Mouse (Mus musculus) mouse trophoblast stem cell (cell line): ENCODE results near the gene Myo10.

Experiments used
- in situ Hi-C, 2 experiments: fragments of 300-500 bp; cut with MseI, MboI; formaldehyde crosslinking; loops; 2 replicates in 1 of 2; 3 replicates in 1 of 2; pipeline ENCODE4 v1.15.1; 2025

Myo10 gene

DNA sequence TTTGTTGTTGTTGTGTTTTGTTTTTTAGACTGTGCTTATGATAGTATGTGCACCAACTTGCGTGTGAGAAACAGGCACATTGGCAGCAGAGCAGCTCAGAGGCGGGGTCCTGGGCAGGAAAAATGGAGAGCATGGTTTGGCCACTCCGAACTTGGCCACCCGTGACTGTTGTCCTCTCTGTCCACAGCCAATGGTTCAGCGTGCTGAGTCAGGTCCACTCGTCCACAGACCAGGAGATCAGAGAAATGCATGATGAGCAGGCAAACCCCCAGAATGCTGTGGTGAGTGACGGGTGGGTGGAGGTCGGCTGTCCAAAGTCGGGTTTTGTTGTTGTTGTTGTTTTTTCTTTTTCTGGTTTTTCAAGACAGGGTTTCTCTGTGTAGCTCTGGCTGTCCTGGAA, 173.2 kb downstream of the Myo10 start:
- in situ Hi-C loops, result no loop called here

DNA sequence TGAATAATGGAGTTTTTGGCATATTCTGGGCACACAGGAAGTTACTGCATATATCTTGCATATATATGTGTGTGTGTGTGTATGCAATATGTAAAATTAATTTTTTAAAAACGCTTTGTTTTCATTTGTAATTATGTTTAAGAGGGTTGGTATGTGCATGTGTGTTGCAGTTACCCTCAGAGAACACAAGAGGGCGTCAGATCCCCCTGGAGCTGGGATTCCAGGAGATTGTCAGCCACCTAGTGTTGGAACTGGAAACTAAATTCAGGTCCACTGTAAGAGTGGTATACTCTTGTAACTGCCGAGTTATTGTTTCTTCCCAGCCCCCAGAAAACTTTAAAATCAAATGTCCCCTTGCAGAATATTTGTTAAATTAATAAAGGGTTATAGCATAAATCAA, 174.0 kb downstream of the Myo10 start:
- in situ Hi-C loops, result no loop called here

DNA sequence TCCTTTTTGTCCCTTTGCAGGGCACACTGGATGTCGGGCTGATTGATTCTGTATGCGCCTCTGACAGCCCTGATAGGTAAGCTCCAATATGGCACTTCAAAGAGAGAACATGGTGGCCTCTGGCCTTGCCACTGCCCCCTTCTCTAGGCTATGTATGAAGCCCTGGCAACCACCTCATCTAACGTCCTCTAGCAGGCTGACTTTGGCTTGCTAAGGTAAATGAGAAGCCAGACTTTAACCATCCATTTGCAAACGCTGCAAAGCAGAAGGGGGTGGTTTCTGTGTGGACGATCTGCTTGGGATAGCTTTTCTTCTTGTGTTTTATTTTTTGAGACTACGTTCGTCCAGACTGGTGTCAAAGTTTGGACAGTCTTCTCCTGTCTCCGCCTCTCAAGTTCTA, 174.9 kb downstream of the Myo10 start:
- in situ Hi-C loops, result no loop called here

DNA sequence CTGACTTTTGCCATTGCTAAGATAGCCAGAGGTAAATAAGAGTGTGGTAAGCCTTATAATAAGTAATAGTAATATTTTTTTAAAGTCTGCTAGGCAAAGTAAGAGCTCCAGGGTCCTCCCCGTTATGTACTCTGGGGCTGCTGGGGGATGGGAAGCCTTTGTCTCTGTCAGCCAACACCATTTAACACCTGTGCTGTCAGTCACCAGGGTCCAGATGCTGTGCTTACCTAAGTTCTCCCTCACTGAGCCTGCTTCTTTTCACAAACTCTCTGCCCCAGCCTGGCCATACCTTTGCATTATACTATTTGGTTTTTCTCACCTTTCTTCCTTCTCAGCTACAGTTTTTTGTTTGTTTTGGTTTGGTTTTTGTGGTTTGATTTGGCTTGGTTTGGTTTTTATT, 175.6 kb downstream of the Myo10 start:
- in situ Hi-C loops, result no loop called here

GRCm38 (mm10) chr15:25801726-25802125, 179.4 kb downstream of the Myo10 start:
- in situ Hi-C loops, result loop anchor here (10.0 to 25.0 kb wide), 2 partner anchors 153 to 511 kb away; partner anchors contain the start of gene March11 (in 1 of the 2)

DNA sequence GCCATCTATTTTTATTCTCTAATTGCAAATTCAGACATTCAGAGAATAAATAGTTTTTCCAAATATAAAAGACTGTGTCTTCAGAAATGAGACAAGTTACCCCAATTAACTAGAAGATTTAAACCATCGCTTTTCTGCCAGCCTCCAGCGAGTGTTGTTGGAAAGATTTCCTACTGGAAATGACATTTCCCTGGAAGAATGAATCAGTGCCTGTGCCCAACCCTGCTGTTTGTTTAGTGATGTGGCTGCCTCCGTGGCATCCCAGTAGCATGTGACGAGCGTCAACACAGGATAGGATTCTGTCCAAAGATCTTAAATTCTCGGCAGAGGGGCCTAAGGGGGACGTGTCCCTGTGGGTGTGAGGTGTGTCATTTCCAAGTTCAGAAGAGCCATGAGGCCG, 179.9 kb downstream of the Myo10 start:
- in situ Hi-C loops, result loop anchor here (10.0 to 25.0 kb wide), 2 partner anchors 153 to 510 kb away; partner anchors contain the start of gene March11 (in 1 of the 2)

DNA sequence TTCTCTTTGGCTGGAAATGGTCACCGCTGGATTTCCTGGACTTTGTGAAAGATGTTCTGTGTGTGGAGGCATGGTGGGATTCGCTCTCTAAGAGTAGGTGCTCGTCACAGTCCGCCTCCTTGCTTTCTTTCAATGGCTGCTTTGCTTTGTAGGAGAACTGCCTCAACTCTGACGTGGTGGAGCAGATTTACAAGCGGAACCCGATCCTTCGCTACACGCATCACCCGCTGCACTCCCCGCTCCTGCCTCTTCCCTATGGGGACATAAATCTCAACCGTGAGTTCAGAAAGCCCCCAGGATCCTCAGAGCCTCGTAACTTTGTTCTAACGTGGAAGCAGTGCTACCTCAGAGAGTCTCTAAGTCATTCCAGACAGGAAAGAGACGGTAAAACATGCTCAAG, 180.8 kb downstream of the Myo10 start:
- in situ Hi-C loops, result loop anchor here (10.0 to 25.0 kb wide), 2 partner anchors 152 to 509 kb away; partner anchors contain the start of gene March11 (in 1 of the 2)

GRCm38 (mm10) chr15:25805336-25806110, 183.2 kb downstream of the Myo10 start:
- in situ Hi-C loops, result loop anchor here (10.0 to 25.0 kb wide), 2 partner anchors 149 to 507 kb away; partner anchors contain the start of gene March11 (in 1 of the 2)

DNA sequence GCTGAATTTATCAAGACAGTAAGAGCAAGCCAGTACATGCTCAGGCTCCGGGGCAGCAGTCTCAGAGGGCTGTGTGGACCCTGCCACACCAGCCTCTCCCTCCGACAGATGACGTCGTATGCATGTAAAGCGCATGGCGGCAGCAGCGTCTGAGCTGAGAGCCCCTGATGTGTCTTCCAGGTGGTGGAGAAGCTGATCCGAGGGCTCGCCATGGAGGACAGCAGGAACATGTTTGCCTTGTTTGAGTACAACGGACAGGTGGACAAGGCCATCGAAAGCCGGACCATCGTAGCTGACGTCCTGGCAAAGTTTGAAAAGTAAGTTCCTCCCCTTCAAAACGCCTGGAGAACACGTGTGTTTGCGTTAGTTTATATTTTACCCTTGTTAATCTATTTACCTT, 184.0 kb downstream of the Myo10 start:
- in situ Hi-C loops, result loop anchor here (10.0 to 25.0 kb wide), 2 partner anchors 148 to 506 kb away; partner anchors contain the start of gene March11 (in 1 of the 2)

DNA sequence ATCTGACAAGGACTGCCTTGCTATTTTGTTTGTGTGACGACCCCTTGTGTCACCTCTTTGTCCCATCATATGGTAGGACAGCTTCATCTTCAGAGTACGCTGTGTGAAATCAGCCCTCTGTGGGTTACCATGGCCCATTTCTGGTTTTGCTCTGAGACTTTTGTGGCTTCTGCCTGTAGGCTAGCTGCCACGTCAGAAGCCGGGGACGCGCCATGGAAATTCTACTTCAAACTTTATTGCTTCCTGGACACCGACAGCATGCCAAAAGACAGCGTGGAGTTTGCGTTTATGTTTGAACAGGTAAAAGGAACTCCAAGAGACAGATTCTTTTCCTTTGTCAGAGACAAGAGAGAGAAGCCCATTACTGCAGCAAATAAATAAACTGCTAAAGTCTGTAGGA, 184.6 kb downstream of the Myo10 start:
- in situ Hi-C loops, result loop anchor here (10.0 to 25.0 kb wide), 2 partner anchors 148 to 505 kb away; partner anchors contain the start of gene March11 (in 1 of the 2)

GRCm38 (mm10) chr15:25808677-25809460, 186.5 kb downstream of the Myo10 start:
- in situ Hi-C loops, result loop anchor here (10.0 to 25.0 kb wide), 2 partner anchors 146 to 503 kb away; partner anchors contain the start of gene March11 (in 1 of the 2)

DNA sequence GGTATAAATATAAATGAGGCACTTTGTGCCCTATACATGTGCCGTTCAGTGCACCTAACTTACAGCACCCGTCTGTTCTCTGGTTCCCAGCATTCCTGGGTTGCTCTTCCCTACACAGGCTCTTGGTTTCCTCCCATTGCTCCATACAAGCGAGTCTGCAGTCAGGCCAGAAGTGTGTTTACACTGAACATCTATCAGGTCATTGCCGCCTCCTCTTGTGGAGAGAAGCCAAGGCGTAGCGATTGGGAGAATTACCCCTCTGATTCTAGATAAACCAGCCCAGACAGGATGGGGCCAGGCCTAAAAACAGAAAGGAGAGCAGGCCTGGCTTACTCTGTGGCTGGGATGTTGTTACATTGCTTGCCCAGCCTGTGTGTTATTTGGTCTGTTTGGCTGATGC, 187.3 kb downstream of the Myo10 start:
- in situ Hi-C loops, result loop anchor here (10.0 to 25.0 kb wide), 2 partner anchors 145 to 503 kb away; partner anchors contain the start of gene March11 (in 1 of the 2)

DNA sequence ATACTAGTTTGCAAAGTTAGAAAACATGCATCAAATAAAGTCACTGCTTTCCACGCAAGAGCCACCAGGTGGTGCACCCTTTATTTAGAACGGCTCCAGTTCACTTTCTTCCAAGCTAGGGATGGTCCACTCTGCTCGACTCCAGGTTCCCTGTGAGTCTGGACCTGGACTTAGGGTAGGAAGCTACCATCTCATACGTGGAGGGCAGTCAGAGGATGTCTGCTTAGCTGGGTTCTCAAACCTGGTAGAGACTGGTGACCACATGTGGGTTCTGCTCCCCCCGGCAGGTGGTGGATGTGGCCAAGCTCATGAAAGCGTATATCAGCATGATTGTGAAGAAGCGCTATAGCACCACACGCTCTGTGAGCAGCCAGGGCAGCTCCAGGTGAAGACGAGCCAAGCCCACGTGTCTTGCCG, 189.5 kb downstream of the Myo10 start:
- in situ Hi-C loops, result loop anchor here in 1 of 2 experiments (25.0 kb wide), 1 partner anchor 500 kb away; the partner anchor contains the start of gene March11

DNA sequence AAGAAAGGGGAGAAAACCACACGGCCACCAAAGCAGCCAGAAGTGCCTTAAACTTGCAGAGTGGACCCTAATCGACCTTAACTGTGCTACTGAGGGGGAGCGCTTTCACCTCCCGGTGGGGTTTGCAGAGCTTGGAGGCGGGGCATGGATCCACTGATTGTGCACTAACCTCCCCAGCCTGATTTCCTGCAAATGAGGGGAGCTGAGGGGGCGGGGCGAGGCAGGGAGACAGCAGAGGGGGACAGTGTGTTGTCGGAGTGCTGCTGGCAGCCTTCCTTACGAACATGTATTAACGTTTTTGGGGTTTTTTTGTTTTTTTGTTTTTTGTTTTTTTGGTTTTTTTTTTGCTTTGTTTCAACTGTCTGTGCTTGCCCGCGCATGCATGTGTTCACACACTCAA, 190.2 kb downstream of the Myo10 start:
- in situ Hi-C loops, result loop anchor here in 1 of 2 experiments (25.0 kb wide), 1 partner anchor 500 kb away; the partner anchor contains the start of gene March11

DNA sequence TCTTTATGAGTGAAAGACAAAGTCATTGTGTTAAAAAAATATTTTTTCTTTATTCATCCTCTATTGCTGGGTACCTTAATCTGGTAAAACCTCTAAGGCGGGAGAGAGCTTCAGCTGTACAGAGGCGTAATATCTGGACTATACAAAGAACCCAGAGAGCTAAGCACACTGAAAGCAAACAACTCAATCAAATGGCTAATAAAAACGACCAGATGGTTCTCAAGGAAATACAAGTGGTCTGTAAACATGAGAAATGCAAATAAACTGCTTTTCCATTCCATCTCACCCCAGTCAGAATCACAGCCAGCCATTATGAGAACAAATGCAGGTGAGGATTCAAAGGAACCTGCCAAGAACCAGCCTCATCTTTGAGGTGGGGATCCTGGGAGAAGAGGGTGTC, 192.2 kb downstream of the Myo10 start:
- in situ Hi-C loops, result loop anchor here in 1 of 2 experiments (25.0 kb wide), 1 partner anchor 498 kb away; the partner anchor contains the start of gene March11

DNA sequence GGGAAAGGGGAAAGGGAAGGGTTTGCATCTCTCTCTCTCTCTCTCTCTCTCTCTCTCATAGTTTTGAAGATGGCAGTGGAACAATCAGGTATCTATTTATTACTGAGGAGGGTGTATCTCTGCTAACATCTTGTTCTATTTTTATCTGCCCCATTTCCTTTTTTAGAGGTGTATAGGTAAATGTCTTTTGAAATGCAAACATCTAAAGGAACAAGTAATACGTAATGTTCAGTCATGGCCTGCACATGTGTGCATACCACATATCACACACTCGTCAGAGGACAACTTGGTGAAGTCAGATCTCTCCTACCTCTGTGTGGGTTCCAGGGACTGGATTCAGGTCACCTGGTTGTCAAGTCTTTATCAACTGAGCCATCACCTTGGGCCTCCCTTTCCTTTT, 194.9 kb downstream of the Myo10 start:
- in situ Hi-C loops, result loop anchor here in 1 of 2 experiments (25.0 kb wide), 1 partner anchor 495 kb away; the partner anchor contains the start of gene March11

DNA sequence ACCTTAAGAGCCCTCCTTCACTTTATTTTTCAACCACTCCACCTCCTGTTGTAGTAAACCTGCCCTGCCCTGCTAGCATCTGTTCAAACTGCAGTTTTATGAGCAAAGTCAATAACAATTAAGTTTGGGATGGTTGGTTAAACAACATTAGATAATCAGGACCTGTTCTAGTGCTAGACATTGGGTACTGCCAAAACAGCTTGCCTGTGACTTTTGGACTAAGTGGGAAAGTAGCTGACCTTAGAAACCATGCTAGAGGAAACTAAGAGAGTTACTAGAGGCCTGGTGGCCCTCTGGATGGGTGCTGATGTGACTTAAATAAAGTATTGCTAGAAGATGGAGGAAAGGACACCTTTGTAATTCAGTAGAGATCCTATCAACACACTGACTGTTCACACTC, 199.7 kb downstream of the Myo10 start:
- in situ Hi-C loops, result loop anchor here in 1 of 2 experiments (25.0 kb wide), 1 partner anchor 490 kb away; the partner anchor contains the start of gene March11

DNA sequence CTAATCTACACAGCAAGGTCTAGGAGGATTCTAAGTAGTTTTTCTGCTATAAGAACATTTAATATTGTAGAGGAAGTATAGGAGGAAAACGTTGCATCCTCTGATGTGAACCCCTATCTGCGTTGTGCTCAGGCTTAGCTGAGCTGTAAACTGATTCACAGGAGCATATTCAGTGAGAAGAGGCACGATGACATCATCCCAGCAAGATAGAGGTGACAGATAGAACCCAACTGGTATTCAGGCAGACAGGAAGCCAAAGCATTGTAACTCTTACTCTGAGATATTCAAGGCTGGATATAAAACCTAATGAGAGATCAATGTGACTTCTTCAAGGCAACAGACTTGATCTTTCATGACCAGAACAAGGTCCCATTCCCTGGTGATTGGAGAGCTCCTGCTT, 200.3 kb downstream of the Myo10 start:
- in situ Hi-C loops, result loop anchor here in 1 of 2 experiments (25.0 kb wide), 1 partner anchor 490 kb away; the partner anchor contains the start of gene March11

- in situ Hi-C loops, result no loop called here
Measured at GRCm38 (mm10) chr15:25826531-25826961, 204.2 kb downstream of the Myo10 start.

DNA sequence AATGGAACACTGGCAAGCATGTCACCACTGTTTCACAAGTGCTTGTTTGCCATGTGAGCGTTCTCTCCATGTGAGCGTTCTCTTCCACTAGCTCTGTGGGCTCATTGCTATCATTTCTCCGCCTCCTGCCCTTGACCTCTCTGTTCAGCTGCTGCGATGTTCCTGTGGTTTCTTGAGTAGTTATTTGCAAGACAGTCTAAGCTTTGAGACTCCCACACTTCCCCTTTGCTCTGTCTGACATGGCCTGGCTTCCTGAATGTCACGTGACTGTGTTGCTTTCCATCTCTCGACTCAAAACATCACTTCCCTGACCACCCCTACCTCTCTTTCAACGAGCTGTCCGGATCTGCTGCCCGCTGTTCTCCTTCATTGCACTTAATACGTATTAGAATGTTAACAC, 206.1 kb downstream of the Myo10 start:
- in situ Hi-C loops, result no loop called here

DNA sequence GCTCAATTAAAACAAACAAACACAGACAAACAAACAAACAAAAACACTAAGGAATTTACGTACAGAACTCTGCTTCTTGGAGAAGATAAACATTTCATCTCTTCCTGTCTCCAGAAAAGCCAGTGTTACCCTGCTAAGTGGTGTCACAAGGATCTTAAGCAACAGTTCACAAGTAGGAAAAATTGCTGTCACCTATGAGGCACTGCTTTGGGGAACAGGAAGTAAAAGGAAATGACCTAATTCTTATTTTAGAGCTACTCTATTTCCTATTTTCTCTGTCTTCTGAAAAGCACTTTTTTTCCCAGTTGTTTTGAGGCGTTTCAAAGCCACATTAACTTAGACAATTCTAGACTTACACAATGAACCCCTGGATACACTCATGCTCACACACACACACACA, 208.1 kb downstream of the Myo10 start:
- in situ Hi-C loops, result no loop called here
